Mouse (Mus musculus) T-cell, adult 66 days (primary cell): Measurements from ENCODE around the gene Gm11213. TPM values are rescaled to one million over a fixed set of nuclear protein-coding genes. Genes with fewer than 3 reads are reported as not detected.

Experiments used
- total RNA-seq, 2 experiments: library from RNA; stranded (reverse); gene quantifications; 3 replicates in 1 of 2; 4 replicates in 1 of 2; pipeline ENCODE4 v1.2.4; 2023

The Gm11213 gene
- total RNA-seq = not detected

DNA sequence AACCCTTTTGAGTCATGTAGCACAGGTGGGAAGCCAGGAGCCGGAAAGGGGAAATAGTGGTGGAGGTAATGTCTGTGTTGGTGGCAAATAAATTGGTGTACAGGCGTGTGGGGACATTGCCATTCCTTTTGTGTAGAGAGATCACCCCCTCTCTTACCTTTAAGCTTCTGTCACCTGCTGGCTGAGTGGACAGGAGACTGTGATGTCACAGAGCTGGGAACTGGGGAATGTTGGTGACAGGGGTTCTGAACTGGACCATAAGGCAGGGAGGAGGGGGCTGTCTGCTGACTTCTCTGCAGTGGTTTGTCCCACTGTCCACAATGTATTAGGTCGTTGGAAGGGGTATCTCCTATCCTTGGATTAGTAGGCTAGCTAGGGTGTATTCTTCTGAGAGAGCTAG, at the start of gene Gm11213:
Gm11213 (minus strand) TSS at position 317 of the 400 bp plus-strand sequence.

DNA sequence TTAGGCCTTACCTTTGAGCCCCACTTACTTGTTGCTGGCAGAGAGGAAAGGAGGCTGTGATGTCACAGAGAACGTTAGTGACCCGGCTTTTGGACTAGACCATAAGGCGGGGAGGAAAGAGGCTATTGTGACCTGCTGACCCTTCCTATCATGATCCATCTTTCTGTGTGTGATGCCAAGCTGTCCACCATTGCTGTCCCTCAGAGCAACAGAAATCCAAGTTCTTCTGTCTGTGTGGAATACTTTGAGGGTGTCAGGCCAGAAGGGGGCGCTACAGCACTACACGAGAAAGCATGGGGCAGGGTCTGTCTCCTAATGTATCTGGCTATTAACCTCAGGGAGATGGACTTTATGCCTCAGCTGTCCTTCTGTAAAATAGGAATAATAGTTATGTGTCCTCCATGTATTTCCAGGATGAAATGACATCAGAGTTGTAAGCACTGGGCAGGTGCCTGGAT, 17.3 kb upstream of the Gm11213 start, which contains the start of gene Tex48:
Tex48 (minus strand) TSS at position 51 of the 458 bp plus-strand sequence.

DNA sequence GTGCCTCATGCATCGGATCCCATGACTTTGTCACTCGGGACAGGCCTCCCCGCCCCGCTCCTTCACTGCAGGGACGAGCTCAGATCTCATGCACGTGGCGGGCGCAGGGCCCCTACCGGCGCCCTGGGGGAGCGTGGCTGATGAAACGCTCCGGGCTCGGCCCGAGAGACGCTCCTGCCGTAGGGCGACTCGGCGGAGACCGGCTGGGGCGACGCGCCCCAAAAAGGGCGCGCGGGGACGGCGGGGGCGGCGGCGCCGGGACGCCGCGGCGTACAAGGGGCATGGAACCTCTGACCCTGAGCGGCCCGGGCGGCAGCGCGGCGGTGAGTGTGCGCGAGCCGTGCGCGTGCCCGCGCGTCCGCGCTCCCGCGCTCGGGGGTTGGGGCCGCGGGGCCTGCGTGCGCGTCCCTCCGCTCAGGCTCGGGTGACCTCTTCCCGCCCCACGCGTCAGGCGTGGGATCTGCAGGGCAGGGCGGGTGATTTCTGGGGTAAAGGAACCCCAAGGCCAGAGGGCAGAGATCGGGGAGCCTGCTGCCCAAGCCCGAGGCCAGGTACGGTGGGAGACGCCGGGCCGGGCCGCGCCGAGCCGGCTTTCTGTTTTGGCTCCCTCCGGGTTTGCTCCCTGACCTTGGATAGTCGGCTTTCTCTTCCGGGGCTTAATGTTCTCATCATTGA, 46.5 kb downstream of the Gm11213 start, which contains the start of gene Tmem268:
Tmem268 (plus strand) TSS at position 375 of the 675 bp plus-strand sequence.

Other genes with a start within 250 kb of the Gm11213 start
- gene Orm3, start 249.1 kb downstream of the Gm11213 start, total RNA-seq = not detected
- gene Orm2, start 242.8 kb downstream of the Gm11213 start, total RNA-seq = not detected
- 100 to 1,000 TPM; 328 to 372 TPM for gene Akna, start 201.9 kb downstream of the Gm11213 start, total RNA-seq
- 10 to 100 TPM in 1 of 2 experiments, 1 to 10 TPM in 1; 8.3 to 10.2 TPM for gene Whrn, start 109.3 kb downstream of the Gm11213 start, total RNA-seq
- gene Atp6v1g1, start 60.5 kb downstream of the Gm11213 start, total RNA-seq = 10 to 100 TPM; 64.4 to 72.1 TPM
- gene Tmem268, start 46.5 kb downstream of the Gm11213 start, total RNA-seq = 10 to 100 TPM; 20.8 to 23.9 TPM
- not detected for gene Tex48, start 17.2 kb upstream of the Gm11213 start, total RNA-seq
- not detected for gene Gm11214, start 58.1 kb upstream of the Gm11213 start, total RNA-seq
- not detected for gene Tnfsf15, start 139.9 kb upstream of the Gm11213 start, total RNA-seq